Mouse (Mus musculus) embryonic fibroblast, embryonic 13.5 days (primary cell): Measurements from ENCODE around the gene Eml2. TPM values are rescaled to one million over a fixed set of nuclear protein-coding genes. Genes with fewer than 3 reads are reported as not detected.

Experiments used
- H3K27ac ChIP-seq: 2 replicates; pipeline ENCODE4 v1.5.1; 2012; ENCODE audit warnings: low read length, control low read depth, inconsistent platforms; ENCODE audit not compliant: insufficient read depth
- H3K4me1 ChIP-seq: 2 replicates; pipeline ENCODE4 v1.6.1; 2011; ENCODE audit warnings: low read length; ENCODE audit not compliant: control insufficient read depth, insufficient read depth
- H3K4me3 ChIP-seq: 2 replicates; pipeline ENCODE4 v1.5.1; 2011; ENCODE audit warnings: mild to moderate bottlenecking, control low read depth, low read length; ENCODE audit not compliant: insufficient read depth
- CTCF ChIP-seq: IDR thresholded peaks from 2 replicates; pipeline ENCODE4 v1.5.1; 2011; ENCODE audit warnings: mild to moderate bottlenecking, control low read depth, low read length, moderate library complexity, borderline replicate concordance; ENCODE audit not compliant: insufficient read depth
- POLR2A ChIP-seq: IDR thresholded peaks from 2 replicates; pipeline ENCODE4 v1.6.1; 2011; ENCODE audit warnings: low read depth, mild to moderate bottlenecking, control low read depth, low read length, moderate library complexity
- polyA plus RNA-seq: library from polyadenylated mRNA; stranded (reverse); fragments of >200 nt; gene quantifications from 2 replicates; pipeline ENCODE4 v1.2.4, GENCODE M21; 2011; ENCODE audit warnings: low read depth; ENCODE audit not compliant: missing spikeins, insufficient read length

Eml2 gene
- polyA plus RNA-seq, 1 experiment: 17.3 TPM

DNA sequence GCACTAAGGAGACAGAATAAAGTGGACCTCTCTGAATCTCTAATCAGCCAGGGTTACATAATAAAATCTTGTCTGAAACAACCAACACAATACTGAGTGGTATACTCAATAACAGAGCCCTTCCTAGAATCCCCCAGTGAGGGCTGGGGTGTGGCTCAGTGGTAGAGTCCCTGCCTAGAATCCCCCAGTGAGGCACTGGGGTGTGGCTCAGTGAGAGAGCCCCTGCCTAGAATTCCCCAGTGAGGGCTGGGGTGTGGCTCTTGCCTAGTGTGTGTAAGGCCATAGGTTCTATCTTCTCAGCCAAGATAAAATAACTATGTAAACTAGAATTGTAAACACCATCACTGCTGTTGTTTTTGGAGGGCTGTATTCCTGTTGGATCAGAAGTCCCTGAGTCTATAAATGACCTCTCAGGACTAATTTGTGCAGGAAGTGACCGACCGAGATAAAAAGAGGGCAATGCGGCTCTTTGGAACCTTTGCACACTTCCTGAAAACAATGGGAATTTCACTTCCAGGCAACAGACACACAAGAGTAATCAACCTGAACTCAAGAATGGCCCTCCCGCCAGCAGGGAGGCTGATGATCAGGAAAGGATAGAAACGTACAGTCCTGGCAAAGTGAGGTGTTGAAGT, 34.9 kb downstream of the Eml2 start:
- Histone ChIP-seq H3K27ac (no peak overlapping the region), H3K4me3 (no peak overlapping the region), H3K4me1 (no peaks in the 10 kb centered on the region)
- TF ChIP-seq CTCF (no peak), POLR2A (no peak)

DNA sequence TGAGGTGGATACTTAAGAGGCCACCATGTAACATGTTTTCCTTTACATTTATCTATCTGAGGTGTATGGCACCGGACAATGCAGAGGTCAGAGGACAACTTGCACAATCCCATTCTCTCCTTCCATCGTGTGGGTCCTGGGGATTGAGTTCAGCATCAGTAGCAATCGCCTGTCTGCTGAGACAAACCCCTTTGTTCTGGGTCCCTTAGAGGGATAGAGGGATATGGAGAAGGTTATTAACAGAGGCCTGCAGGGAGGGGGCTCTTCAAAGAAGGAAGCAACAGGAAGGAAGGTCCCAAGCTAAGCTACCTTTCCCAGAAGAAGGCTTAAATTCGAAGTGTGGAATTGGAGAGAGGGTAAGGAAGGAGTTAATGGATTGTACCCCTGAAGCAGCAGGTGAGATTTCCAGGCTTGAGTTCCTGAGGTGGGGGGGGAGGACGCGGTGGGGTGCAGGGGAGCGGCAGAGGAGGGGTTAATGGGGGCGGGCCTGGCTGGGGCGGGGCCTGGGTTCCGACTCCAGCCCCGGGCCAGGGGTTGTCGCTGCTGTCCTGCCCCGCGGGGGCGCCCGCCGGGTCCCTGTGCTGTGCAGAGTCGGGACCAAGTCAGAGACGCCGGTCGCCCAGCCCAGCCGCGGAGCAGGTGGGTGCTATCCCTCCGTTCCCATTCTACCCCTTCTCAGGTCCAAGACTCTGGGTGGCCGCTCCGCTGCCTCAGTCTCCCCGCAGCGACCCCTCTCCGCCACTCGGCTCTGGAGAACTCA, 36.0 kb downstream of the Eml2 start, which contains the start of gene Gpr4:
Gpr4 (plus strand) TSS at position 543 of the 760 bp plus-strand sequence.
- TF ChIP-seq CTCF: no peak
- TF ChIP-seq POLR2A: no peak
- Histone ChIP-seq H3K27ac (no peak within 1 kb of the TSS), H3K4me3 (no peak within 1 kb of the TSS; the same call in 1 of the 2 replicates), H3K4me1 (no peaks in the 10 kb centered on the region)

DNA sequence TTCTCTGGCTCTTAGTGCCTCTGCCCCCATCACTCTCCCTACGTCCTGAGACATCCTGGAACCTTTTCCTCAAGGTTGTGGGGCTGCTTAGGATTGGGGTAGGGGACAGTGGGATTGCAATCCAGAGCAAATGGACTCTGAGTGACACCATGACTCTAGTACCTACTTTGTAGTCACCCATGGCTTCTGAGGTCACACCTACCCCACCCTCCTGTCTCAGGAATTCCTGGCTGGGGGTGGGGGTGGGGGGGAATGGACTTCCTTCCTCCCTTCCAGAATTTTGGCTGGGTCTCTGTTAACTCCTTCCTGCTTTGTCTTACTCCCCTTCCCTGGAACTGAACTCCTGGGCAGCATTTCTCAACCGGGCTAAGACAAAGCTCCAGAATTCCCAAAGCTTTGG, 37.2 kb downstream of the Eml2 start:
- no peak for TF ChIP-seq CTCF
- TF ChIP-seq POLR2A: no peak
- no peaks in the 10 kb centered on the region for H3K4me1 ChIP-seq
- H3K27ac ChIP-seq: no peak overlapping the region
- no peak overlapping the region for H3K4me3 ChIP-seq

DNA sequence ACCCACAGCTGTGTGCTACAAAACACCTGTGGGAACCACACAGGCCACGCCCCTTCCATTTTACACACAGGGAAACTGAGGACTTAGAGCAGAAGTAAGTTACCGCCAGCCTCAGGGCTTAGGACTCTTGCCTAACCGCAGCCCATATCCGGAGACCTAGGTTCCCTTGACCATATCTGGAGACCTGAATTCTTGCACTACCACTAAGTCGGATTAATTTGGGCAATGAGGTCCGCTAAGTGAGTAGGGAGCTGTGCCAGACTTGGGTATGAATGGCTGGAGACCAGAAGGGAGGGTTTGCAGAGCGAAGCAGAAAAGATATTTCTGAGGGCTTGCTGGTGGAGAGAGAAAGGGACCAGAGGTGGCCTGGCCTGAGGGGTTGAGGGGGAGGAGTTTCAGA, 38.1 kb downstream of the Eml2 start:
- no peak overlapping the region for H3K27ac ChIP-seq
- no peak for TF ChIP-seq CTCF
- no peak for TF ChIP-seq POLR2A
- H3K4me1 ChIP-seq: no peaks in the 10 kb centered on the region
- no peak overlapping the region for H3K4me3 ChIP-seq

DNA sequence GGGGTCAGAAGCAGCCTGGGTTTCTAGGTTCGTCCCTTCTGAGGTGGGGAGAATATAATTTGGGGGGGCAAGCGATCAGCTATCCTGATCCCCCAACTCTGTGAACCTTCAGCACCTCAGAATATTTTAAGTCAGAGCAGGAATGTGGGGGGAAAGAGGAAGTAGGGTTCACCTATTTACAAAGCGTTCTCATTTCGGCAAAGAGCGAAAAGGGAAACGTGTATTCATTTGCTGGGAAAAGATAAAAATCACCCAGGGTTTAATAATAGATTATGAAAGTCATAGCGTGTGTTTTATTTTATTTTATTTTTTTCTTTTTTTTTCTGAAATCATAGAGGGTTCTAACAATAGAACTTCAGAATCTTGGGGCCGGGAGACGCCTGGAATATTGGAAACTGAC, 38.7 kb downstream of the Eml2 start:
- H3K27ac ChIP-seq: no peak overlapping the region
- no peak overlapping the region for H3K4me3 ChIP-seq
- no peaks in the 10 kb centered on the region for H3K4me1 ChIP-seq
- TF ChIP-seq CTCF: no peak
- TF ChIP-seq POLR2A: no peak

DNA sequence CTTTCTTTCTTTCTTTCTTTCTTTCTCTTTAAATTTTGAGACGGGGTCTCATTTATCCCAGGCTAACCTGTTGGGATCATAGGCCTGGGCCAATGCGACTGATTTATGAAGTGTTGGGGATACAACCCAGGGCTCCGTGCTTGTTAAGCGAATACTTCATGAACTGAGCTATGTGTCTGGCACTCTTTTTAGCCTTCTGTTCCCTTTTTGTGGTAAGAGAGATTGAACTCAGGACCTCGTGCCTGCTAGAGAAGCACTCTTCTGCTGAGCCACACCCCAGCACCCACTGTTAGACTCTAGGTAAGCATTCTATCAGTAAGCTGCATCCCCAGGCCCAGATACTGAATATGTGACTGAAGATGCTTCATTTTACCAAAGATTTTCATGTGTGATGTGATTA, 41.3 kb downstream of the Eml2 start:
- Histone ChIP-seq H3K27ac (no peak overlapping the region), H3K4me1 (no peaks in the 10 kb centered on the region), H3K4me3 (no peak overlapping the region)
- TF ChIP-seq POLR2A (no peak), CTCF (no peak)

DNA sequence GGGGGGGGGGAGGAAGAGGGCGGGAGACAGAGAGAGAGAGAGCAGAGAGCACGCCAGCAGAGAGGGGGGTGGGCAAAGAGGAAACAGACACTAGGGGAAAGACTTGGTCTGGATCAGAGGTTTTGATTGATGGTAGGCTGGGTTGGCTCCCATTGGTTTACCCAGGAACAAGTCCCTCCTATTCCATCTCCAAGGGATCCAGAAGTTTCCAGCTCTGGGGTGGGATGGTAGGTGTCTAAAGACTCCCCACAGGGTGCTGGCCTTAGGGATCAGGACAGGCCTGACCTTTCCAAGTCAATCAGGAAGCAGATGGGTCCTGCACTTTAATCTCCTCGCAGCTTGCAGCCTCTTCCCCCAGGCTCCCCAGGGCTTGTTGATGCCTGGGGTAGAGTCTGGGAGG, 41.7 kb downstream of the Eml2 start:
- H3K27ac ChIP-seq: no peak overlapping the region
- H3K4me1 ChIP-seq: no peaks in the 10 kb centered on the region
- TF ChIP-seq POLR2A (no peak), CTCF (no peak)
- H3K4me3 ChIP-seq: no peak overlapping the region

DNA sequence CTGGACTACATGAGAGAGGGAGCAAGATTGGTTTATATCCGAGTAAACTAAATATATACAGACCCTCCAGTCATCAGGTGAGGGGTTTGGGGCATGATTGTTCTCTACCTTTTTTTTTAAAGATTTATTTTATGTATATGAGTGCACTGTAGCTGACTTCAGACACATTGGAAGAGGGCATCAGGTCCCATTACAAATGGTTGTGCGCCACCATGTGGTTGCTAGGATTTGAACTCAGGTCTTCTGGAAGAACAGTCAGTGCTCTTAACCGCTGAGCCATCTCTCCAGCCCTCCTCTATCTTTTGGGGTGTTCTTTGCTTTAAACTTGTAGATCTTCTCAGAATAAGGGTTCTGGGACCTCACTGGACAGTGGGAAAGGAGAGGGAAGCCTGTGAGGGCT, 43.8 kb downstream of the Eml2 start:
- no peak for TF ChIP-seq CTCF
- no peak for TF ChIP-seq POLR2A
- H3K4me3 ChIP-seq: no peak overlapping the region
- H3K4me1 ChIP-seq: no peaks in the 10 kb centered on the region
- H3K27ac ChIP-seq: no peak overlapping the region

DNA sequence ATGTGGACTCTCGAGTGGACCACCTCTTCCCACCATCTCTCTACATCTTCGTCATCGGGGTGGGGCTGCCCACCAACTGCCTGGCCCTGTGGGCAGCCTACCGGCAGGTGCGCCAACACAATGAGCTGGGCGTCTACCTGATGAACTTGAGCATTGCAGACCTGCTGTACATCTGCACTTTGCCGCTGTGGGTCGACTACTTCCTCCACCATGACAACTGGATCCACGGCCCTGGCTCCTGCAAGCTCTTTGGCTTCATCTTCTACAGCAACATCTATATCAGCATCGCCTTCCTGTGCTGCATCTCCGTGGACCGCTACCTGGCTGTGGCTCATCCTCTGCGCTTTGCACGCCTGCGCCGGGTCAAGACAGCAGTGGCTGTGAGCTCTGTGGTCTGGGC, 46.0 kb downstream of the Eml2 start:
- H3K27ac ChIP-seq: no peak overlapping the region
- TF ChIP-seq CTCF (no peak), POLR2A (no peak)
- no peaks in the 10 kb centered on the region for H3K4me1 ChIP-seq
- H3K4me3 ChIP-seq: no peak overlapping the region

DNA sequence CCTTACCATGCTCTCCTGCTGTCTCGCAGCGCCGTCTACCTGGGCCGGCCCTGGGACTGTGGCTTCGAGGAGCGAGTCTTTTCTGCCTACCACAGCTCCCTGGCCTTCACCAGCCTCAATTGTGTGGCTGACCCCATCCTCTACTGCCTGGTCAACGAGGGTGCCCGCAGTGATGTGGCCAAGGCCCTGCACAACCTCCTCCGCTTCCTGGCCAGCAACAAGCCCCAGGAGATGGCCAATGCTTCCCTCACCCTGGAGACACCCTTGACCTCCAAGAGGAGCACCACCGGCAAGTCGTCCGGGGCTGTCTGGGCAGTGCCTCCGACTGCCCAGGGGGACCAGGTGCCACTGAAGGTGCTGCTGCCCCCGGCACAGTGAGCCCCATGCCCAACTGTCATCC, 46.7 kb downstream of the Eml2 start:
- no peaks in the 10 kb centered on the region for H3K4me1 ChIP-seq
- TF ChIP-seq POLR2A: no peak
- TF ChIP-seq CTCF: no peak
- no peak overlapping the region for H3K27ac ChIP-seq
- H3K4me3 ChIP-seq: no peak overlapping the region
